Mouse (Mus musculus) heart, adult 8-10 months (tissue): ENCODE results near the gene Snrnp40. TPM values are rescaled to one million over a fixed set of nuclear protein-coding genes. Genes with fewer than 3 reads are reported as not detected.

Experiments
- DNase-seq: peaks from one replicate; pipeline ENCODE4 v3.0.0; 2022; ENCODE audit warnings: low spot score
- total RNA-seq, 4 experiments: library from RNA; stranded (reverse); gene quantifications; 2 replicates each; pipeline ENCODE4 v1.2.4; 2022

Snrnp40 gene
- total RNA-seq = 10 to 100 TPM; 12.8 to 17.2 (median 16.7) TPM

DNA sequence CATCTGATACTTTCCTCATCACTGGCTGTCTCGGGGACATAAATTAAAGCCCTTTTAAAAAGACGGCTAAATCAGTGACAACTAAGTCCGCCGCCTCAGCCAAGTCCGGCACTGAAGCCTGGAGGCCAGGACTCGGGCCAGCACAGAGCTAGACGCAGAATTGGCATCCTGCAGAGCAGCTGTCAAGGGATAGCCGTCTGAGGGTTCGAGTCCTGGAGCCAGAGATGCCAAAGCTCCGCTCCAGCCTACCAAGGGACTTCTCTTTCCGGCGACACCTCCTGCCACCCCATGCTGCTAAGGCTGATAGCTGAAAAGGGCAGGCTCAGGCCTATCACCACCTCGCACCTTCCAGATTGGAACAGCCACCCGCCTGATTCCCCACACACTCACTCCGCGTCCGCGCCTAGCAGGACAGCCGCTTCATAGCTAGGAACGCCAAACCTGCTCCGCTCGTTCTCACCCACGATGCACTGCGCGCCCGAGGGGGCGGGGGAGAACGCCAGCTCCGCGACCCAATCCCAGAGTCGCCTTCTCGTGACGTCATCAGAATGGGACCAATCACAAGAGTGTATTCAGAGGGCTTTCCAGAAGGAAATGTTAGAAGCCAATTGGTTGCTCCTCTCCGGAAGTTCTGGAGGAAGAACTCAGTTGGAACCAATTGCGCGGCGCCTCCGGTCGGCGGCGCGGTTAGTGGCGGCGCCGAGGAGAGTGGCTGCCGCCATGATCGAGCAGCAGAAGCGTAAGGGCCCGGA lies at the start of gene Snrnp40, which contains the start of gene Zcchc17:
TSS of gene Snrnp40 (plus strand) at position 647 of the 752 bp plus-strand sequence.
TSS of gene Zcchc17 (minus strand) at position 458 of the 752 bp plus-strand sequence.
- peak; percentile 100 for DNase-seq

GRCm38 (mm10) chr4:130312526-130312925 lies 47.4 kb upstream of the Snrnp40 start:
- DNase-seq = peak; percentile 64

- no peak for DNase-seq
Measured at GRCm38 (mm10) chr4:130313552-130313951, 46.4 kb upstream of the Snrnp40 start.

- no peak for DNase-seq
Measured at GRCm38 (mm10) chr4:130315771-130316527, 44.0 kb upstream of the Snrnp40 start.

- DNase-seq = no peak
Measured at GRCm38 (mm10) chr4:130316691-130317090, 43.2 kb upstream of the Snrnp40 start.

DNA sequence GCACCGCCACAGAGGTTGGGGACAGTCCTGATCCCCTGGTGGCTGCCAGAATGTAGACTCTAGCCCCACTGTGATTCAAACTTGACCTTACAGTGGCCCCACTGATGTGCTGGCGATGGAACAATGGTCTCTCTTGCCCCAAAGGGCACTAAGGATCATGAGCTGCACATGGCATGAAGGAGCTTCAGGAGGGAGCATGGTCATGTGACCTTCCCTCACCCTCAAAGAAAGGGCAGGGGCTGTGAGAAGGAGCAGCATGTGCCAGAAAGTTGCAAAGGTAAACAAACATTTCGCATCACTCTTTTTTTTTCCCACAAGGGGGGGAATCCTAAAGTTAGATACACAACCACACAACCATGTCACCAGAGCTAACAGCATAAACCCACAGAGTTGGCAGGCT lies 41.8 kb upstream of the Snrnp40 start:
- DNase-seq = no peak

DNA sequence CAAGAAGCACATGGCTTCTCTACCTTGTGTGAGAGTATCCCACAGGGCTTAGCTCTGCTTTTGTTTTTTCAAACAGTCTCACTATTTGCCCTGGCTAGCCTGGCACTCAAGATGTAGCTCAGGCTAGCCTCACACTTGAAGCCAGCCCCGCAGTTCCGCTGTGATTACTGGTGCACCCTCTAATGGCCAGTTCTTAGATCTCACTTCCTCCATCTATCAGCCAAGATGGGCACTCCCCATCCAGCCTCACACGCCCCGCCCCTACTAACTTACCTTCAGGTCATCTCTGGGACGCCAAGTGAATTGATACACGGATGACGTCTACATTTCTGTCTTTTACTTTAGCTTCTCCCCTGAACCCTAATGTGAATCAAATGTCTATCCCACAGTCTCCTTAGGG lies 40.4 kb upstream of the Snrnp40 start:
- DNase-seq = no peak

DNA sequence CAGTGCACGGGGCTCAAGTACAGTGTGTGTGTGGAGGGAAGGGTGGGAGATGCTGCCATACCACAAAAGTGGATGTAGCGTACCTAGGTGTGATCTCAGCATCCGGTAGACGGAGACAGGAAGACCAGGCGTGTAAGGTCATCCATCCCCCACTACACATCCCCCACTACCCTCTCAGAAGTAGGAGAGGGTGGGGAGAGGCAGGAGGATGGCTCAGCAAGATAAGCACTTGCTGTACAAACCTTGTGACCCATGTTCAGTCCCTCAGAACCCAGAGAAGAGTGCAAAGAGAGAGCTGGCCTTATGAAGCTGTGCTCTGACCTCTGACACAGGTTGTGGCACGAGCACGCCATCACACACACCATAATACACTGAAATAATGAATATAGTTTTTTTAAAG lies 38.3 kb upstream of the Snrnp40 start:
- no peak for DNase-seq

DNA sequence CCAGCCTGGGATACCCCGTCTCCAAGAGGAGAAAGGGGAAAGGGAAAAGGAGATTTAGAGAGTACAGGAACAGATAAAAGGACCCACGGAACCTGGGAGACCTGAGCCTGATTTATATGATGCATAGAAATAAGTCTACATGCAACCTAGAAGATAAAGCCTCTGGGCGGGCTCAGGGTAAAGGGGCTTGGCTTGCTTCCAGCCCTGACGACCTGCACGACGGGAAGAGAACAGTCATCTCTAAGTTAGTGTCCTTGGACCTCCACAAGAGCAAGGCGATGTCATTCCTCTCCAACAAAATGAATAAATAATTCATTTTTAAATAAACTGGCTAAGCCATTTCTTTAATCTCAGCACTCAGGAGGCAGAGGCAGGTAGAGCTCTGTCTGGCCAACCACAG lies 37.4 kb upstream of the Snrnp40 start:
- DNase-seq = no peak

DNA sequence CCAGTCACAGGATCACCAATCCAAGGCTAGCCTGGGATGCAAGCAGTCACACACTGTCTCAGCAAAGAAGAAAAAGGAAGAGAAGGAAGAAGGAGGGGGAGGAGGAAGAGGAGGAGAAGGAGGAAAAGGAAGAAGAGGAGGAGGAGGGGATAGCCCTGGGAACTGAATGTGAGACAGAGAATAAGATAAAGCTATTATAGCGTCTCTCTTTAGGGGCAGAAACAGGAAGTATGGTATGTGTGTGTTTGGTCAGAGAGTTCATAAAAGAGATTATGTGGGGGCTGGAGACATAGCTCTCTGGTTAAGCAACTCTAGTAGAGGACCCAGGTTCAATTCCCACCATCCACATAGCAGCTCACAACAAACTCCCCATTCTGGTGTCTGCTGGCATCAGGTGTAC lies 36.8 kb upstream of the Snrnp40 start:
- no peak for DNase-seq

- DNase-seq = peak; percentile 48
Measured at GRCm38 (mm10) chr4:130323607-130324006, 36.3 kb upstream of the Snrnp40 start.

- no peak for DNase-seq
Measured at GRCm38 (mm10) chr4:130325446-130325845, 34.5 kb upstream of the Snrnp40 start.

- DNase-seq = no peak
Measured at GRCm38 (mm10) chr4:130327366-130327765, 32.6 kb upstream of the Snrnp40 start.

DNA sequence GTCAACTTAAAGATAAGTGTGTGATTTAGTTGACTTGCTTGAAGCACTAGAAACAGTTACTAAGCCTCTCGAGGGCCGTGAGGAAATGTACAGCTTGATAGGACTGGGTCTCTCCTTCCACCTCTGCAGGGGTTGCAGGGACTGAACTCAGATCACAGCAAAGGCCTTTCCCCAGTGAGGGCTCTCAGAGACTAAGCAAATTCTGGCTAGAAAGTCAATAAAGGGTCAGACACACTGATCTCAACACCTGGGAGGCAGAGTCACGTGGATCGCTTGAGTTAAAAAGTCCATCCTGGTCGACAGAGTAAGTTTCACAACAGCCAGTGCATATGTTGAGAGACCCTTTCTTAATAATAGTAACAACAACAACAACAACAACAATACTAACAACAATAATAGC lies 24.1 kb upstream of the Snrnp40 start:
- DNase-seq = no peak

DNA sequence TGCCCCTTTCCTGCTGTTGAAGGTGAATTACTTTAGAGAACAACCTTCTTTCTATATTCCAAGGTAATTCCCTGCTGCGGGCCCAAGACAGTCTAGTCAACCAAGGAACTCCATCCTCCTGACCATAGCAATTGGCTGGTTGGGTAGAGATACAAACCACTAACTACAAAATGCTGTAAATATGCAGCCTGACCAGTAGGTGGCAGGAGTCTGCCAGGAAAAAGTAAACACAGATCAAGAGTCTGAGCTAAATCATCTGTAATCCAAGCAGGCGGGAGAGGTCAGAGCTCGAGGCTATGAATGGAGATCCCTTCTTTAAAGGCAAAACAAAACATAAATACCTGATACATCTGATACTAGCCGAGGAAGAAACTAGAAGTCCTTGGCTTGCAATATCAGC lies 18.2 kb upstream of the Snrnp40 start:
- DNase-seq = peak; percentile 31

DNA sequence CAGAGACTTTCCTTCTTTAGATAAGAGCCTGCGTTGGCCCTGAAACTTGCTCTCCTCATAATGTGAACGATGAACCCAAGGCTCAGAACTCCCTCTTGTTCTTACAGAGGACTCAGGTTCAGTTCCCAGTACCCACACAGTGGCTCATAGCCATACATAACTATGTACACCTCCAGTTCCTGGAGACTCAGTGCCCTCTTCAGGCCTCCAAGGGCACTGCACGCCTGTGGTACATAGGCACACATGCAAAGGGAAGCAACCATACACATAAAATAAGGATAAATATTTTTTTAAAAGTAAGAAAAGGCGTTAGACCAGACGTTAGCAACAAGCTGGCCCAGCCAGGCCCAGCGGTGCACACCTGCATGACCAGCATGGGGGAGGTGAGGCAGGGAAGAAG lies 10.3 kb upstream of the Snrnp40 start:
- DNase-seq = no peak

DNA sequence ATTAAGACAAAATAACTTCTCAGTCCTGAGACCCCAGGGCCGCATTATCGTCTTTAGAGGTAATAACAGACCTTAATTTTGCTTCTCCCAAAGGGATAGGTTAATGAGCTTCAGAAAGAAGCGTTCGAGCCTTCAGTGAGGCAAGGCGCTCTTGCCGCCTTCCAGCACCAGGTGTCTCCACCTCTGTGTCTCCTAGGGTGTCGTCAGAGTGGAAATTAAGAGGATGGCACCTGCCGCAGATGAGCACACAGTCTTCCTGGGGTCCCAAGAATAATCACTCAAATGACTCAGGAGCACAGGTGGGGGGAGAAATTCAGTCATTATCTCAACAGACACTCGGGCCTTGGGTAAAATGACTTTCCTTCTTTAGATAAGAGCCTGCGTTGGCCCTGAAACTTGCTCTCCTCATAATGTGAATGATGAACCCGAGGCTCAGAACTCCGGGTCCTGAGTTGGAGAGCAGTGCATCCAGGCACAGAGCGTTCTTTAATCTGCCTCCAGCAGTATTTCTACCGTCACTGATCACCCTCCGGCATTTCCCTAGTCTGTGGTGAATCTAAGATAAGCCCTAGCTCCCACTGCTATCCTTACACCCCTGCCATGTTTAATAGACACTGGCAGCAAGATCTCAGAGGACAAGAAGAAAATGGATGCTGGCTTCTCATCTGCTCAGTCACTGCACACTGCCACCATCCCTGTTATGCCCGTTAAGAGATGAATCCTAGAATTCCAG lies 9.1 kb upstream of the Snrnp40 start:
- no peak for DNase-seq

DNA sequence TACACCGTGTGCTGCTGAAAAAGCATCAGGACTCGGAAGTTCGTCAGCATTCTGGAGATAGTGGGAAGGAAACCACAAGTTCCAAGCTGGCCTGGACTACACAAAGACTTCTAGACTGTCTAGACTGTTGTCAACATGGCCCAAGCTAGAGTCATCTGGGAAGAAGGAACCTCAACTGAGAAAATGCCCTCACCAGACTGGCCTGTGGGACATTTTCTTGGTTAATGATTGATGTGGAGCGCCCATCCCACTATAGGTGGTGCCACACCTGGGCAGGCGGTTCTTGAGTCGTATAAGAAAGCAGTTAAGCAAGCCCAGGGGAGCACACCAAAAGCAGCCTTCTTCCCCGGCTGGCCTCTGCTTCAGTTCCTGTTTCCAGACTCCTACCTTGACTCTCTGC lies 7.3 kb upstream of the Snrnp40 start:
- no peak for DNase-seq

DNA sequence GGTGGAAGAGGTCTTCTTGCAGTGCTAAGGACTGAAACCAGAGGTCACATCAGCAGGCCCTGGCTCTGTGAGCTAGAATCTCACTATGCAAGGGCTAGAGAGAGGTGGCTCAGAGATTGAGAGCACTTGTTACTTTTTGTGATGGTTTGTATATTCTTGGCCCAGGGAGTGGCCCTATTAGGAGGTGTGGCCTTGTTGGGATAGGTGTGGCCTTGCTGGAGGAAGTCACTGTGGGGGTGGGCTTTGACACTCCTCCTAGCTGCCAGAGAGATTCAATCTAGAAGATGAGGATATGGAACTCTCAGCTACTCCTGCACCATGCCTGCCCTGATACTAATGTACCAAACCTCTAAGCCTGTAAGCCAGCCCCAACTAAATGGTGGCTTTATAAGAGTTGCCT lies 2.0 kb upstream of the Snrnp40 start:
- DNase-seq = no peak

DNA sequence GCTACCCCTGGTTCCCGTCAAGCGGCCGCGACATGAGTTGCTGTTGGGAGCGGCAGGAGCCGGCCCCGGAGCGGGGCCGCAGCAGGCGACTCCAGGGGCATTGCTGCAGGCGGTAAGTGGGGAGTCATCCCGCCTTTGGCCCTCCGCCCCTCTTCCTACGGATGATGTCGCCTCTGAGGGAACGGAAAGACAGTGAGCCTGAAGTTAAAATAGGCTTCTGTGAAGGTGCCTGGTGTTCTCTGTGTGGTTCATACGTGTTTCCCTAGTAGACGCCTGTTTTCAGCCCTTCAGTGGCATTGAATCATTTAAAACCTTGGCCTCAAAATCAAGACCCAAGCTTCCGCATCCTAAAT lies 282 bp downstream of the Snrnp40 start:
- DNase-seq = no peak

DNA sequence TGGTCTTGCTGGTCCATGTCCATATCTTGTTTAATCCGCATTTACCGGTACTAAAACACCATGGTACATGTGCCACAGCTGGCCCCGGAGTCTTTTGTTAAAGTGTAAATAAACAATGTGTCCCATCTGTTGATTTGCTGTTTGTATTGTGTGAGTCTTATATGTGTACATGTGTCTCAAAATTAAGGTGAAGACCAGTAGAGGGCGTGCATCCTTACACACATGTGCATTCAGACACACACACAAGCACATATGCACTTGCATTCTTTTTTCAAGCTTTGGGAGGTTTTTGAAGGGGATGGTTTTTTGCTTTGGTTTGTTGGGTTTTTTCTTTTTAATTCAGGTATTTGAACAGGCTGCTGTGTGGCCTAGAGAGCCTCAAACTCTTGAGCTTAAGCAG lies 16.7 kb downstream of the Snrnp40 start:
- no peak for DNase-seq

DNA sequence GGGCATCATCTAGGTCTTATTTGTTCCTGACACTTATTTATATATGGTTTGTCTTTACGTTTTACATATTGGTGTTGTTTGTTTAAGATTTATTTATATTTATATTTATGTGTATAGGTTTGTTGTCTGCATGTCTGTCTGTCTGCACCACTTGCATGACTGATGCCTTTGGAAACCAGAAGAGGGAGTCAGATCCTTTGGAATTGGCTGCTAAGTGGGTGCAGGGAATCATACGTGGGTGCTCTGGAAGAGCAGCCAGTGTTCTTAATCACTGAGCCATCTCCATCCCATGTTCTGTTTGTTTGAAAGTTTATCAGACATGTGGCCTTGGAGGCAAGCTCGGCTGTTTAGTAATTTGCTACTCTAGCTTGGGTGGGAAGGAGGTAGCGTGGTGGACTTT lies 17.6 kb downstream of the Snrnp40 start:
- DNase-seq = no peak

GRCm38 (mm10) chr4:130379181-130379580 lies 19.2 kb downstream of the Snrnp40 start:
- DNase-seq = no peak
